Mouse (Mus musculus) kidney, embryonic 15.5 days (tissue): ENCODE measurements around the gene Tigar. TPM values are rescaled to one million over a fixed set of nuclear protein-coding genes. Genes with fewer than 3 reads are reported as not detected.

Experiments used
- ATAC-seq: fragments of 200-750 bp; cut with Nextera tagmentation; replicated peaks from 2 replicates; pipeline ENCODE4 v1.8.0; 2017; ENCODE audit warnings: moderate TSS enrichment; ENCODE audit not compliant: low FRiP score
- H3K27ac ChIP-seq: fragments of 300-500 bp; sonication (generic); 2 replicates; pipeline ENCODE4 v1.5.1; 2015; ENCODE audit warnings: mild to moderate bottlenecking, inconsistent platforms
- H3K27me3 ChIP-seq: fragments of 300-500 bp; sonication (generic); 2 replicates; pipeline ENCODE4 v1.6.1; 2015; ENCODE audit warnings: inconsistent platforms
- H3K36me3 ChIP-seq: fragments of 300-500 bp; sonication (generic); 2 replicates; pipeline ENCODE4 v1.6.1; 2015; ENCODE audit warnings: inconsistent platforms
- H3K4me1 ChIP-seq: fragments of 300-500 bp; sonication (generic); 2 replicates; pipeline ENCODE4 v1.6.1; 2015; ENCODE audit warnings: inconsistent platforms
- H3K4me2 ChIP-seq: fragments of 300-500 bp; sonication (generic); 2 replicates; pipeline ENCODE4 v1.6.1; 2015; ENCODE audit warnings: moderate library complexity, mild to moderate bottlenecking, inconsistent platforms
- H3K4me3 ChIP-seq: fragments of 300-500 bp; sonication (generic); replicated peaks from 2 replicates; pipeline ENCODE4 v1.5.1; 2015; ENCODE audit warnings: mild to moderate bottlenecking, inconsistent platforms
- H3K9ac ChIP-seq: fragments of 300-500 bp; sonication (generic); 2 replicates; pipeline ENCODE4 v1.6.1; 2015; ENCODE audit warnings: mild to moderate bottlenecking, inconsistent platforms
- H3K9me3 ChIP-seq: fragments of 300-500 bp; sonication (generic); replicated peaks from 2 replicates; pipeline ENCODE4 v1.6.1; 2016; ENCODE audit warnings: inconsistent platforms
- WGBS: fragments of 180-500 bp; shearing (Covaris S2); methylation state at CpG from one replicate; pipeline ENCODE4 v1.1.7; 2015; ENCODE audit warnings: mixed read lengths; 5-methylcytosine and 5-hydroxymethylcytosine counted together
- polyA plus RNA-seq: library from polyadenylated mRNA; unstranded; fragments of >200 nt; fragmentation: Nextera tagmentation; extraction: Ambion mirVana; gene quantifications from 2 replicates; pipeline ENCODE4 v1.2.1, GENCODE M21; 2015

Tigar gene
- 3.2 and 3.4 TPM in 2 replicates for polyA plus RNA-seq

DNA sequence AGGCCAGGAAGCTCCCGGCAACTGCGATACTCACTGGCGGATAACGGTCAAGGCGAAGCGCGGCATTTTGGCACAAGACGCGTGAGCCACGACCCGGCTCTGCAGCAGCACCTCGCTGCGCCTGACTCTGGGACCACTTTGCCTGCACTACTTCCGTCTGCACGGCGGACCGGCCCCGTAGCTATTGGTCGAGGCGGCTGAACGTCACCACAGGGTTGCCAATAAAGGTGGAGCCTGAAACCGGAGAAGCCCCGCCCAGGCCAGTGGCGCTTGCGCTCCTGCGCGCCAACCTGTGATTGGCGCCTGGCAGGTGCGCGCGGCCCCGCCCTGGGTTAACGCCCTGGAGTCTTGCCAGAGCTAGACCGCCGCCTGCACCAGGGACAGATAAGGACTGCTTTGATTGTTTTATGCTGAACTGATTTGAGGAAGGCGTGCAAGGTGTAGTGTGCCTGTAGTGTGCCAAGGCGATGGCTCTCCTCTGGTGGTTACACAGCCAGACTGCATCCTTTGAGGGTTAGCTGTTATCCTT, at the start of gene Tigar:
Tigar (minus strand) TSS at position 156 of the 529 bp plus-strand sequence.
- Histone ChIP-seq H3K9me3 (no peaks in the 10 kb centered on the region), H3K9ac (peak within 1 kb of the TSS; percentile 46), H3K4me3 (peak within 1 kb of the TSS; percentile 64), H3K27ac (no peak within 1 kb of the TSS), H3K4me2 (peak within 1 kb of the TSS; percentile 90), H3K36me3 (no peaks in the 10 kb centered on the region), H3K4me1 (peaks cover 15% of the 10 kb centered on the region), H3K27me3 (no peaks in the 10 kb centered on the region)
- WGBS: under 1% methylated on average over 37 of the region's 37 CpGs
- ATAC-seq: peak; percentile 100

DNA sequence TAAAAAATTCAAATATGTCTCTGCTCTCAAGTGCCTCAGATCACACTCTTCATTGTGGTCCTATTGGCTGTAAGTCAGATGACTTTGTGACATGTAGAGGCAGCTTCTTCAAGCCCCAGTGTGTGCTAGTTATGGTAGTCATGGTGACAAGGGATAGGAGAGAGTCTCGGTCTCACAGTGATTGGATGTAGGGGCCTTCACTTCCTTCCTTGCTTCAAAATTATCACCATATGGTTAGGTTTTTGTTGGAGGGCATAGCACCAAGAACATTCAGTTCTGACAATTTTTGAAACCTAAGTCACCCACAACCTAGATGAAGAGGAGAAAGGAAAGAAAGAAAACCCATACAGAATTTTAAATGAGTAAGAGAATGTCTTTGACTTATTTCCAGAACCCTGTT, 48.0 kb upstream of the Tigar start:
- ATAC-seq: no peak
- no peak overlapping the region for H3K27ac ChIP-seq
- no peak overlapping the region for H3K9ac ChIP-seq
- peaks cover 20% of the 10 kb centered on the region for H3K27me3 ChIP-seq
- H3K9me3 ChIP-seq: no peaks in the 10 kb centered on the region
- 60% methylated on average over 1 of the region's 1 CpGs for WGBS
- H3K36me3 ChIP-seq: no peaks in the 10 kb centered on the region
- no peak overlapping the region for H3K4me2 ChIP-seq
- H3K4me1 ChIP-seq: peaks cover 34% of the 10 kb centered on the region
- no peak overlapping the region for H3K4me3 ChIP-seq

GRCm38 (mm10) chr6:127155468-127155867, 46.1 kb upstream of the Tigar start:
- Histone ChIP-seq H3K36me3 (no peaks in the 10 kb centered on the region), H3K9me3 (no peaks in the 10 kb centered on the region), H3K9ac (peak overlapping the region; percentile 56; the same call in 1 of the 2 replicates), H3K27ac (peak overlapping the region; percentile 95; the same call in 1 of the 2 replicates), H3K4me1 (peaks cover 48% of the 10 kb centered on the region), H3K27me3 (peaks cover 20% of the 10 kb centered on the region), H3K4me2 (peak overlapping the region; percentile 91), H3K4me3 (peak overlapping the region; percentile 71)
- WGBS: under 1% methylated on average over 15 of the region's 15 CpGs
- ATAC-seq: no peak

DNA sequence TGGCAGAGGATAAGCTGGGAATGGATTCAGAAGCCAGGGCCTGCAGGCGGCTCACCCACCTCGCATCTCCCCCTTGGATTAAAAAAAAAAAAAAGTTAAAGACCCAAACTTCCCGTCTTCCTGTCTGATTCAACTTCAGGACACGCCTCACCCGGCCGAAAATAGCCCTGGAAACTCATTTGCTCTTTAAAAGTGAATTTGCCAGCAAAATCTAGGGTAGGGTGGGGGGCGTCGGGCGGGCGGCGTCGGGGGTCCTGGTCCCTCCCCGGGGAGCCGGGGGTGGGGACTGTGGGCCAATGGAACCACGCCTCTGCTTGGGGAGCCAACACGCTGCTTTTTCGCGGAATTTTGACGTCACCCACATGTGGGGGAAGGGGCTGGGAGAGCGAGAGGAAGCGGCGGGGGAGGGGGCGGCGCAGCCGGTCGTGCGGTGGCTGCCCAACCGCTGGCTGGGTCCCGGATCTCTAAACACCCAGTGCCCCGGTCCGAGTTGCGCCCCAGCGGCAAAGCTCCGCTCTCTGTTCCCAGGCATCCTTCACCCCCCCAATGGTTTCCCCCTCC, 45.4 kb upstream of the Tigar start:
- Histone ChIP-seq H3K9me3 (no peaks in the 10 kb centered on the region), H3K27me3 (peaks cover 20% of the 10 kb centered on the region), H3K4me2 (peak overlapping the region; percentile 91), H3K36me3 (no peaks in the 10 kb centered on the region), H3K4me3 (peak overlapping the region; percentile 71), H3K9ac (peak overlapping the region; percentile 56), H3K4me1 (peaks cover 54% of the 10 kb centered on the region), H3K27ac (peak overlapping the region; percentile 95)
- WGBS: 1% methylated on average over 32 of the region's 34 CpGs
- ATAC-seq: peak; percentile 23

GRCm38 (mm10) chr6:127153972-127154707, 44.8 kb upstream of the Tigar start:
- WGBS: under 1% methylated on average over 30 of the region's 30 CpGs
- H3K27me3 ChIP-seq: peaks cover 18% of the 10 kb centered on the region

DNA sequence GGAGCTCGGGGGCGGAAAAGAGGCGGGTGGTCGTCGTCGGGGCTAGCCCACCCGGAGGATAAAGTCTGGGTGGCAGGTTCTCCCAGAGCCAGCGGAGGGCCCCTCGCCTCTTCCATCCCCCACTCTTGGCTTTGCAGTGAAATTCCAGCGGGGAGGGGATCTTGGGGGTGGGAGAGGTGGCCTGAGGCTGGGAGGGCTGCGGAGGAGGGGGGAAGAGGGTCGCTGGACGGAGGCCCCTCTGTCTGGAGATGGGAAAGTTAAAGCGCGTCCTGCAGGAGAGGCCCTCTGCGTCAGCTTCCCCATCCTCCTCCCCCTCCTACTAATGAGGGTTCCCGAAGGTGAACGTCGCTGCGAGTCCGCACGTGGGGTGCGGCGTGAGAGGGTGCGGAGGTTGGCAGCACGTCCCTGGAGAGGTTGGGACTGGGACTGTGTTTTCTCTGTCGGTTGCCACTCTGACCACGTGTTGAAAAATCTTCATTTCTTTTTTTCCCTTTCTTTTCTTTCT, 44.0 kb upstream of the Tigar start:
- H3K4me2 ChIP-seq: peak overlapping the region; percentile 91
- H3K36me3 ChIP-seq: no peaks in the 10 kb centered on the region
- WGBS: 1% methylated on average over 28 of the region's 28 CpGs
- H3K9me3 ChIP-seq: no peaks in the 10 kb centered on the region
- peak; percentile 13; the same call in 1 of the 2 replicates for ATAC-seq
- H3K27ac ChIP-seq: peak overlapping the region; percentile 95
- peaks cover 15% of the 10 kb centered on the region for H3K27me3 ChIP-seq
- H3K9ac ChIP-seq: peak overlapping the region; percentile 56
- peak overlapping the region; percentile 71 for H3K4me3 ChIP-seq
- peaks cover 57% of the 10 kb centered on the region for H3K4me1 ChIP-seq

More at GRCm38 (mm10) chr6:127153972-127154707, 44.8 kb upstream of the Tigar start:
- H3K9ac ChIP-seq: peak overlapping the region; percentile 56
- ATAC-seq: no peak
- H3K4me2 ChIP-seq: peak overlapping the region; percentile 91
- peak overlapping the region; percentile 71 for H3K4me3 ChIP-seq
- H3K36me3 ChIP-seq: no peaks in the 10 kb centered on the region
- peak overlapping the region; percentile 95 for H3K27ac ChIP-seq
- H3K9me3 ChIP-seq: no peaks in the 10 kb centered on the region
- peaks cover 54% of the 10 kb centered on the region for H3K4me1 ChIP-seq

DNA sequence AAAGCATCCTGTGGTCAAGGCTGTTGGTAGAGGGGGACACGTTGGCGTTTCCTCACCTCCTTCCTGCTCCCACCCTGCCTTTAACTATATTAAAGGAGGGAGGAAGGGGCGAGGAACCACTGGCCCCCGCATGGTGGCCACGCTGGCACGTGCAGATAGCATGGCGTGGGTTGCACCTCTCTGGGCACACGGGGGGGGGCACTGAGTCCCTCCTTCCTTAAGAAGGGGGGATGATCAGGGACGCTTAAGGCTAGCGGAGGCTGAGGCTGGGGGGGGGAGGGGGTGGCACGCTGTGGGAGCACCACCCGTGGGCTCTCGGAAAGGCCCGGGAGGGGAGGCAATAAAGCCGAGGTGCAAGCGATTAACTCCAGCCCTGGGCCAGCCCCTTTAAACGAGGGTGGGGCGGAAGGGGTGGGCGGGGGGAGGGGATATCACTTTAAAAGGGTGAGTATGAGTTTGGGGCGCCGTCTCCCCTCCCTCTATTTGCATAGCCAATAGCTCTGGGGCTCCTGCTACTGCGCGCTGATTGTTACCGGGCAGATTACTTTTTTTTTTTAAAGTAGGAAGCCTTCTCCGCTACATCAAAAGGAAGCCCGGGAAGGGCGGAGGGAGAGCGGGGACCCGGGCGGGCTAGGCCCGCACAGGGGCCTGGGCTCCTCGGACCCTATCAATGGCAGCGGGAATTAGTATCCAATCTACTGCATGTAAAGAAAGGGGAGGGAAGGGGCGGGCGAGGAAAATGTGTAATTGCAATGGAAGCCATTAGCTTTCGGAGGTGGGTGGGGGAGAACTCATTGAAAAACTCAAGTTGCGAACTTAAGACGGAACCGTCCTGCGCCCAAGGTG, 43.0 kb upstream of the Tigar start, which contains the start of gene Ccnd2:
Ccnd2 (minus strand) TSS at position 88 of the 846 bp plus-strand sequence.
- Histone ChIP-seq H3K27ac (peak within 1 kb of the TSS; percentile 95), H3K27me3 (peaks cover 9% of the 10 kb centered on the region; the same call in 1 of the 2 replicates), H3K9me3 (no peaks in the 10 kb centered on the region), H3K4me3 (peak within 1 kb of the TSS; percentile 71), H3K4me2 (peak within 1 kb of the TSS; percentile 91), H3K4me1 (peaks cover 67% of the 10 kb centered on the region), H3K36me3 (peaks cover under 1% of the 10 kb centered on the region; the same call in 1 of the 2 replicates), H3K9ac (peak within 1 kb of the TSS; percentile 56)
- under 1% methylated on average over 39 of the region's 40 CpGs for WGBS
- peak; percentile 75 for ATAC-seq

DNA sequence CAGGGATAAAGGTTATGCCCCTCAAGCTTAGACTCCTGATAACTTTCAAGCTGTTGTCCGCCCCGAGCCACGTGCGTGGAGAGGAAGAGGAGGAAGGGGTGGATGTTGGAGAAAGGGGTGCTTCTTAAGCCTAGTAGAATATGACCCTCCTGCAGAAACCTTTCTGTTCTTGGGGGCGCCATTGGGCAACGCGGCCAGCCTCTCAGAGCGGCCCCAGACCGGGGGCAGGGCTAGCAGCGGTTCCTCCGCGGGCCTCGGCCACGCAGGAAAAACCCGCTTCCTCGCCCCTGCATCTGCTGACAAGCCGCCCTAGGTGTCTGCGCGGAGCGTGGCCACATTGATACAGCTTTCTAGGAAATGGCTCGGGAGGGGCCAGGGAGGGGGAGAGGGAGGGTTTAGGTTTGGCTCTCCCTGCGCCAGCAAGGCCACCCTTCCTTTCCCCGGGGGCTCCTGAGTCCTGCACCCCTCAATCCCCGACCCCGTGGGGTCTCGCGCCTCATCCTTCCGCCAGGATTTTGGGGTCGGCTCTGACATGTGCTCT, 42.3 kb upstream of the Tigar start:
- peaks cover 74% of the 10 kb centered on the region for H3K4me1 ChIP-seq
- peak; percentile 9 for ATAC-seq
- peaks cover 7% of the 10 kb centered on the region for H3K36me3 ChIP-seq
- peak overlapping the region; percentile 71 for H3K4me3 ChIP-seq
- H3K9me3 ChIP-seq: no peaks in the 10 kb centered on the region
- peak overlapping the region; percentile 91 for H3K4me2 ChIP-seq
- H3K27ac ChIP-seq: peak overlapping the region; percentile 95
- peaks cover 5% of the 10 kb centered on the region; the same call in 1 of the 2 replicates for H3K27me3 ChIP-seq
- peak overlapping the region; percentile 52 for H3K9ac ChIP-seq
- WGBS: under 1% methylated on average over 29 of the region's 29 CpGs

DNA sequence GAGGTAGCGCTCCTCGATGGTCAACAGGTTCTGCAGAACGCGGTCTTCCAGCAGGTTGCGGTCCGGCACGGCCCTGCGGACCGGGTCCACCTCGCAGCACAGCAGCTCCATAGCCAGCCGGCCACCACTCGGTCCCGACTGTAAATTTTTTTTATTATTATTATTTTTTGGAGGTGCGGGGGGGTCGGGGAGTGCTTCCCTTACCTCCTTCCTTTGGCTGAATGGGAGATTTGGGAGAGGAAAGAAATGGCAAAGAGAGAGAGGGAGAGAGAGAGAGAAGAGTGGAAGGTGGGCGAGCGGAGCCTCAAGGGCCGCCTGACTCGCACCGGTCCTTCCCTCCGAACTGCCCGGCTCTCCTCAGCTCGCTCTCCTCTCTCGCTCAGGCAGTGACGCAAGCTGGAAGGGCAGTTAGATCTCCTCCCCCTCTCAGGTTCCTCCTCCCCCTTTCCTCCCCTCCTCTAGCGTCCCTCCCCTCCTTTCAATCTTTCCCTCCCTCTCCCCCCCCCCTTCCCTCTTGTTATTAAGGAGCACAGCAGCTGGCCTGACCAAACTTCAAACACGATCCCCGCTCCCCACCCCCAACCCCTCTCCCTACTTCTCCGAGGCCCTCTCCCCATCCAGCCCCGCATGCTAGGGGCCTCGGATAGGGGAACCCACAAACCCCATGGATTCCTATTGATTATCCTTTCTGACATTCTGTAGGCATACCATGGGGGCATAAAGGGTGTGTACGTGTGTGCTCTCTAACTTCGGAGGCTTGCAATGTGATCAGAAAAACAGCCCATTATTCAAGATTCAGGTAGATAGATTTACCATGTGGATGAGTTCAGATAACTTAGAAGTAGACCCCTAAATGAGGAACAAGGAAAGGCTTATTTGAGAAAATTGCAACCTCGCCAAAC, 41.6 kb upstream of the Tigar start:
- Histone ChIP-seq H3K9me3 (no peaks in the 10 kb centered on the region), H3K4me2 (peak overlapping the region; percentile 91), H3K36me3 (peaks cover 14% of the 10 kb centered on the region), H3K9ac (peak overlapping the region; percentile 76), H3K4me3 (peak overlapping the region; percentile 71), H3K27me3 (peaks cover 4% of the 10 kb centered on the region; the same call in 1 of the 2 replicates), H3K4me1 (peaks cover 81% of the 10 kb centered on the region), H3K27ac (peak overlapping the region; percentile 95)
- ATAC-seq: peak; percentile 59
- under 1% methylated on average over 33 of the region's 34 CpGs for WGBS

- Histone ChIP-seq H3K4me2 (peak overlapping the region; percentile 91), H3K9me3 (no peaks in the 10 kb centered on the region), H3K27ac (peak overlapping the region; percentile 63), H3K9ac (peak overlapping the region; percentile 76), H3K27me3 (no peaks in the 10 kb centered on the region), H3K36me3 (peaks cover 17% of the 10 kb centered on the region), H3K4me3 (peak overlapping the region; percentile 71), H3K4me1 (peaks cover 81% of the 10 kb centered on the region)
- no peak for ATAC-seq
- under 1% methylated on average over 38 of the region's 38 CpGs for WGBS
Measured at GRCm38 (mm10) chr6:127149944-127150662, 40.7 kb upstream of the Tigar start.
